Mouse (Mus musculus) C2C12 (cell line): ENCODE measurements around the gene Nid1. TPM values are rescaled to one million over a fixed set of nuclear protein-coding genes. Genes with fewer than 3 reads are reported as not detected.
A peak's percentile ranks its signal among the peaks of the same experiment; 100 is the strongest.
"Not testable (repeated sequence)": the region's sequence is repeated elsewhere in the genome, so short reads cannot be mapped to it uniquely, and the experiment has no call there.

Source experiments
- H3K27me3 ChIP-seq: one replicate; pipeline ENCODE4 v1.6.1; 2011; ENCODE audit not compliant: control insufficient read depth, insufficient read depth, insufficient read length
- H3K36me3 ChIP-seq: one replicate; pipeline ENCODE4 v1.6.1; 2011; ENCODE audit not compliant: control insufficient read depth, insufficient read depth
- H3K4me3 ChIP-seq: one replicate; pipeline ENCODE4 v1.5.1; 2011; ENCODE audit warnings: mild to moderate bottlenecking, control low read depth; ENCODE audit not compliant: poor library complexity, insufficient read depth, severe bottlenecking
- H3K79me2 ChIP-seq: one replicate; pipeline ENCODE4 v1.6.1; 2011; ENCODE audit not compliant: control insufficient read depth, insufficient read depth
- H3K79me3 ChIP-seq: one replicate; pipeline ENCODE4 v1.6.1; 2011; ENCODE audit warnings: low read depth, control low read depth
- H3ac ChIP-seq: one replicate; pipeline ENCODE3; 2011; ENCODE audit warnings: low read depth; ENCODE audit not compliant: control insufficient read depth, insufficient read length
- CEBPB ChIP-seq: IDR thresholded peaks from one replicate; pipeline ENCODE4 v1.6.1; 2011; ENCODE audit warnings: low read depth, mild to moderate bottlenecking, control low read depth, moderate library complexity
- CTCF ChIP-seq: IDR thresholded peaks from one replicate; pipeline ENCODE4 v1.5.1; 2011; ENCODE audit not compliant: control insufficient read depth, insufficient read depth, insufficient read length
- FOSL1 ChIP-seq: IDR thresholded peaks from one replicate; pipeline ENCODE4 v1.8.0; 2011; ENCODE audit warnings: mild to moderate bottlenecking, low read length; ENCODE audit not compliant: poor library complexity, insufficient read depth, severe bottlenecking
- MAX ChIP-seq: IDR thresholded peaks from one replicate; pipeline ENCODE4 v1.6.1; 2011; ENCODE audit warnings: mild to moderate bottlenecking, control low read depth
- MYOD1 ChIP-seq: IDR thresholded peaks from one replicate; pipeline ENCODE4 v1.6.1; 2011; ENCODE audit warnings: low read depth; ENCODE audit not compliant: control insufficient read depth, insufficient read length
- MYOG ChIP-seq: IDR thresholded peaks from one replicate; pipeline ENCODE4 v1.6.1; 2011; ENCODE audit not compliant: control insufficient read depth, insufficient read length; ENCODE audit errors: extremely low read depth
- USF1 ChIP-seq: IDR thresholded peaks from one replicate; pipeline ENCODE4 v1.6.1; 2011; ENCODE audit warnings: low read depth, mild to moderate bottlenecking, control low read depth, moderate library complexity
- polyA plus RNA-seq: library from polyadenylated mRNA; unstranded; fragments of >200 nt; fragmentation: generic; extraction: Trizol; gene quantifications from one replicate; pipeline ENCODE4 v1.2.1, GENCODE M21; 2012; ENCODE audit warnings: missing spikeins

Nid1 gene
- polyA plus RNA-seq, 1 experiment = 90.0 TPM

- H3K79me3 ChIP-seq = peaks cover 52% of the 10 kb centered on the region
- no peaks in the 10 kb centered on the region for H3K27me3 ChIP-seq
- H3K36me3 ChIP-seq = peaks cover 48% of the 10 kb centered on the region
- H3K4me3 ChIP-seq = no peak overlapping the region
- peaks cover 79% of the 10 kb centered on the region for H3K79me2 ChIP-seq
- no peak overlapping the region for H3ac ChIP-seq
- TF ChIP-seq MAX = no peak
Observed at GRCm38 (mm10) chr13:13461446-13462192, 24.3 kb downstream of the Nid1 start.

GRCm38 (mm10) chr13:13463949-13464348 lies 26.6 kb downstream of the Nid1 start:
- H3K27me3 ChIP-seq = no peaks in the 10 kb centered on the region
- TF ChIP-seq CTCF (no peak), MYOD1 (no peak), CEBPB (no peak), USF1 (no peak), FOSL1 (no peak), MYOG (no peak), MAX (no peak)
- peaks cover 55% of the 10 kb centered on the region for H3K79me2 ChIP-seq
- no peak overlapping the region for H3K4me3 ChIP-seq
- peaks cover 37% of the 10 kb centered on the region for H3K79me3 ChIP-seq
- H3K36me3 ChIP-seq = peaks cover 69% of the 10 kb centered on the region
- H3ac ChIP-seq = no peak overlapping the region

GRCm38 (mm10) chr13:13467249-13467648 lies 29.9 kb downstream of the Nid1 start:
- peaks cover 22% of the 10 kb centered on the region for H3K79me2 ChIP-seq
- peaks cover 78% of the 10 kb centered on the region for H3K36me3 ChIP-seq
- not testable (repeated sequence) for H3ac ChIP-seq, H3K27me3 ChIP-seq, H3K4me3 ChIP-seq
- H3K79me3 ChIP-seq = peaks cover 10% of the 10 kb centered on the region

GRCm38 (mm10) chr13:13468513-13468912 lies 31.2 kb downstream of the Nid1 start:
- TF ChIP-seq CEBPB = no peak
- TF ChIP-seq MAX = no peak
- no peak for TF ChIP-seq CTCF
- TF ChIP-seq MYOG = no peak
- Histone ChIP-seq H3K27me3 (no peaks in the 10 kb centered on the region), H3K79me3 (peaks cover 3% of the 10 kb centered on the region), H3ac (no peak overlapping the region), H3K4me3 (no peak overlapping the region), H3K79me2 (peaks cover 10% of the 10 kb centered on the region), H3K36me3 (peaks cover 83% of the 10 kb centered on the region)

GRCm38 (mm10) chr13:13471334-13471757 lies 34.0 kb downstream of the Nid1 start:
- Histone ChIP-seq H3K79me3 (no peaks in the 10 kb centered on the region), H3K27me3 (no peaks in the 10 kb centered on the region), H3K79me2 (no peaks in the 10 kb centered on the region), H3K36me3 (peaks cover 79% of the 10 kb centered on the region), H3K4me3 (no peak overlapping the region), H3ac (no peak overlapping the region)
- TF ChIP-seq CEBPB (peak; percentile 53), USF1 (no peak)

- H3K4me3 ChIP-seq, H3K27me3 ChIP-seq, H3K79me3 ChIP-seq, H3K79me2 ChIP-seq, H3ac ChIP-seq: not testable (repeated sequence)
- peaks cover 84% of the 10 kb centered on the region for H3K36me3 ChIP-seq
Observed at GRCm38 (mm10) chr13:13474464-13474863, 37.1 kb downstream of the Nid1 start.

- Histone ChIP-seq H3K79me3 (no peaks in the 10 kb centered on the region), H3K27me3 (no peaks in the 10 kb centered on the region), H3K79me2 (no peaks in the 10 kb centered on the region), H3ac (no peak overlapping the region), H3K4me3 (no peak overlapping the region), H3K36me3 (peaks cover 82% of the 10 kb centered on the region)
- TF ChIP-seq CEBPB = no peak
- TF ChIP-seq MYOD1 = no peak
- TF ChIP-seq FOSL1 = no peak
- TF ChIP-seq CTCF = no peak
- TF ChIP-seq USF1 = no peak
- no peak for TF ChIP-seq MYOG
- TF ChIP-seq MAX = no peak
Observed at GRCm38 (mm10) chr13:13474991-13475390, 37.6 kb downstream of the Nid1 start.
